Mouse (Mus musculus) G1E-ER4 (cell line): ENCODE measurements around the gene Ncoa7. TPM values are rescaled to one million over a fixed set of nuclear protein-coding genes. Genes with fewer than 3 reads are reported as not detected.

ENCODE experiments used
- GATA1 ChIP-seq: IDR thresholded peaks from one replicate; pipeline ENCODE4 v1.8.0; 2012; ENCODE audit warnings: low read length, inconsistent platforms
- polyA plus RNA-seq: library from polyadenylated mRNA; stranded (reverse); fragments of >175 nt; gene quantifications from 2 replicates; pipeline ENCODE4 v1.2.3, GENCODE M21; 2012

The Ncoa7 gene
- polyA plus RNA-seq, 1 experiment, result 15.4 TPM

DNA sequence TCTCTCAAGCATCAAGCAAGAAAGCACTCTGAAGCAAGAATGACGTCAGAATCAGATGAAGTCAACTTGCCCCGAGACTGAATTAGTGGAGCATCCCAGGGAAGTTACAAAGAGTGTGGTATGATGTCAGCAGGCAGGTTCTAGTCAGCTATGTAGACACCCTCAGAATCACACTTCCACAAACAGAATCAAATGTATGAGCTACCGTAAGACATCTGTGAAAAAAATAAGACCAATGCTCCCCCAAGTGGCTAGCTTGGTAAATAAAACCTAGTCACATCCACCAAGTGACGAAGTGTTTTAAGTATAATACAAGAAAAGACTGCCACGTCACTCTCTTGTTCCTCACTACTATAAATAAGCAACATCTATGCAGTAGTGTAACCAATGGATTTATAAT is 216.1 kb downstream of the Ncoa7 start:
- TF ChIP-seq GATA1, result no peak

DNA sequence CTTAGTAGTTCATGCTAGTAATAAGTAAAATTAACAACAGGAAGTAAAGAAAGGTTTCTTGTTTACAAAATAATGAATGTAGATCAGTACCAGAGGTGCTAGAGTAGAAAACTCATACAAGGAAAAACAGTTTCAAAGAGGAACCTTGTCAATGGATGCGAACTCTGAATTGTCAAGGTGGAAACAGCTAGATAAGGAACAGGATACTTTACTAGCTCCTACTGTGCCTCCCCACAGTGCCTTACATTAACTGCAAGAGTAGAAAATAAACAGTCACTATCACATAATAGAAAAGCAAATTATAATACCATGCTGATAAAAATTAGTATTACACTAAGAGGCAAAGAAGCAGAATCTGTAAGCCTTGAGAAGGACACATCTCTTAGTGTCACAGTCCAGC is 217.4 kb downstream of the Ncoa7 start:
- TF ChIP-seq GATA1, result no peak

Other genes starting within 250 kb of the Ncoa7 start
- gene Trmt11, start 202.6 kb downstream of the Ncoa7 start, polyA plus RNA-seq, result 2.0 and 2.2 TPM in 2 replicates
- gene Hint3, start 173.7 kb downstream of the Ncoa7 start, polyA plus RNA-seq, result 6.8 and 9.8 TPM in 2 replicates
- gene Hey2, start 39.5 kb upstream of the Ncoa7 start, polyA plus RNA-seq, result 0.31 and 0.37 TPM in 2 replicates